Mouse (Mus musculus) kidney, embryonic 16.5 days (tissue): ENCODE data around the gene Abcb9. TPM values are rescaled to one million over a fixed set of nuclear protein-coding genes. Genes with fewer than 3 reads are reported as not detected.

ENCODE experiments used
- ATAC-seq: fragments of 200-750 bp; cut with Nextera tagmentation; 2 replicates; pipeline ENCODE4 v1.8.0; 2017; ENCODE audit warnings: moderate TSS enrichment; ENCODE audit not compliant: low FRiP score, low TSS enrichment
- H3K27ac ChIP-seq: fragments of 300-500 bp; sonication (generic); 2 replicates; pipeline ENCODE4 v1.5.1; 2014; ENCODE audit warnings: low read length
- H3K27me3 ChIP-seq: fragments of 300-500 bp; sonication (generic); 2 replicates; pipeline ENCODE4 v1.6.1; 2014; ENCODE audit warnings: low read length, control low read depth, mixed read lengths; ENCODE audit not compliant: insufficient read depth
- H3K36me3 ChIP-seq: fragments of 300-500 bp; sonication (generic); 2 replicates; pipeline ENCODE4 v1.6.1; 2014; ENCODE audit warnings: low read length, control low read depth, mixed read lengths; ENCODE audit not compliant: insufficient read depth
- H3K4me1 ChIP-seq: fragments of 300-500 bp; sonication (generic); 2 replicates; pipeline ENCODE4 v1.6.1; 2014; ENCODE audit warnings: low read length, control low read depth, mixed read lengths; ENCODE audit not compliant: insufficient read depth
- H3K4me2 ChIP-seq: fragments of 300-500 bp; sonication (generic); replicated peaks from 2 replicates; pipeline ENCODE4 v1.6.1; 2014; ENCODE audit warnings: low read depth, low read length
- H3K4me3 ChIP-seq: fragments of 300-500 bp; sonication (generic); 2 replicates; pipeline ENCODE4 v1.5.1; 2014; ENCODE audit warnings: mild to moderate bottlenecking, low read length
- H3K9ac ChIP-seq: fragments of 300-500 bp; sonication (generic); replicated peaks from 2 replicates; pipeline ENCODE4 v1.6.1; 2014; ENCODE audit warnings: low read length
- H3K9me3 ChIP-seq: fragments of 300-500 bp; sonication (generic); 2 replicates; pipeline ENCODE4 v1.6.1; 2016; ENCODE audit warnings: low read length, control low read depth
- WGBS: fragments of 180-500 bp; shearing (Covaris S2); extraction: QIAGEN DNeasy Blood & Tissue Kit; methylation state at CpG from one replicate; pipeline ENCODE4 v1.1.7; 2014; 5-methylcytosine and 5-hydroxymethylcytosine counted together
- polyA plus RNA-seq: library from polyadenylated mRNA; unstranded; fragments of >200 nt; fragmentation: Nextera tagmentation; extraction: Ambion mirVana; gene quantifications from 2 replicates; pipeline ENCODE4 v1.2.1, GENCODE M21; 2015

Gene Abcb9
- polyA plus RNA-seq, 1 experiment from 2014 or later: 2.6 TPM

DNA sequence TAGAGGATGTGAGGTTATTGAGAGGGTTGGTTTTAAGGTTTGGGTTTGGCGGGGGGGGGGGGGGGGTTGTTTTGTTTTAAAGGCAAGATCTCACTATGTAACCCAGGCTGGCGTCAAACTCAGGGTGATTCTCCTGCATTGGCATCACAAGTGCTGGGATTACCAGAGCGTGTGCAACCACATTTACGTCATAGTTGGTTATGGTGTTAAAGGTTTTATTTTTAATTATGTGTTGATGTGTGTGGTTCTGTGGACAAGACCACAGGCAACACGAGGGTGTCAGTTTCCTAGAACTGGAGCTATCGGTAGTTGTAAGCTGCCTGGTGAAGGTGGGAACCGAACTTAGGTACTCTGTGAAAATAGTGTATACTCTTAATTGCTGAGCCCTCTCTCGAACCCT lies 59.8 kb downstream of the Abcb9 start:
- H3K9ac ChIP-seq: no peak overlapping the region
- H3K27ac ChIP-seq: no peak overlapping the region
- no peaks in the 10 kb centered on the region for H3K27me3 ChIP-seq
- WGBS: 70% methylated on average over 8 of the region's 8 CpGs
- peaks cover 6% of the 10 kb centered on the region for H3K4me1 ChIP-seq
- no peak overlapping the region for H3K4me2 ChIP-seq
- no peak for ATAC-seq
- H3K36me3 ChIP-seq: no peaks in the 10 kb centered on the region
- no peaks in the 10 kb centered on the region for H3K9me3 ChIP-seq
- H3K4me3 ChIP-seq: no peak overlapping the region

DNA sequence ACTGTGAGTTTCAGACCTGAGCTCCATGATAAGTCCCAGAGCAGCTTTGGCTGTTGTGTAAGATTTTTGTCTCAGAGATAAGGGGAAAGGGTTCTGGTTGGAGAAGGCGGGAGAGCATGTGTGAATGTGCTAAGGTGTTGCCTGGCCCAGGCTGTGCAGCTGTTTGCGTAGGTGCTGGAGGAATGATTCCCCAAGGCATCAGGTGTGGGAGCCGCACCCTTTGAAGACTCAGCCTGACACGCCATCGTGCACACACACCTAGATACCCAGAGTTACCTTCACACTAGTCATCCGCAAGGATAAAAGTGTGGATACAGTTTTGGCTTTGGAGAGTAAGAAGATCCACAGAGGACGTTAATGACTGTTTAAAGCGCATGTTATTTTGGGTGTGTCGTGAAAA lies 60.2 kb downstream of the Abcb9 start:
- no peak overlapping the region for H3K4me2 ChIP-seq
- no peaks in the 10 kb centered on the region for H3K36me3 ChIP-seq
- H3K27me3 ChIP-seq: no peaks in the 10 kb centered on the region
- H3K27ac ChIP-seq: no peak overlapping the region
- WGBS: 83% methylated on average over 9 of the region's 9 CpGs
- ATAC-seq: no peak
- H3K4me3 ChIP-seq: no peak overlapping the region
- peaks cover 10% of the 10 kb centered on the region for H3K4me1 ChIP-seq
- H3K9me3 ChIP-seq: no peaks in the 10 kb centered on the region
- H3K9ac ChIP-seq: no peak overlapping the region

DNA sequence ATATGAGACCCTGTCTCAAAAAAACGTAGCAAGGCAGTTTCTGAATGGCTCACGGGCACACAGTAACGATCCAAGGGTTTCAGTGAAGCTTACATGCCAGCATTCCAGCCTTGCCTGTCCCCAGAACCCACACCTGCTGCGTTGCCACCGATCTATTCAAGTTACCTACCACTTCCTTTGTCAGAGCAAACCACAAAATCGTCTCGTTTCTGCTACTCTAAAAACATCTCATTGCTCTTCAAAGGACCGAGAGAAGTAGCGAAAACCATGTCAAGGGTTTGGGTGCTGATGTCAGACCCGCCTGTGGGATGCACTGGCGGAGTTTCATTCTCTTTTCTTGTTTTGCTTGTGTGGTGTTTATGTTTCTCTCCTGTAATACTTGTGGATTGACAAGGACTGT lies 61.1 kb downstream of the Abcb9 start:
- Histone ChIP-seq H3K9ac (no peak overlapping the region), H3K9me3 (no peaks in the 10 kb centered on the region), H3K4me3 (no peak overlapping the region), H3K27ac (no peak overlapping the region), H3K27me3 (no peaks in the 10 kb centered on the region), H3K36me3 (no peaks in the 10 kb centered on the region), H3K4me1 (peaks cover 19% of the 10 kb centered on the region), H3K4me2 (no peak overlapping the region)
- WGBS: 74% methylated on average over 11 of the region's 11 CpGs
- ATAC-seq: no peak

DNA sequence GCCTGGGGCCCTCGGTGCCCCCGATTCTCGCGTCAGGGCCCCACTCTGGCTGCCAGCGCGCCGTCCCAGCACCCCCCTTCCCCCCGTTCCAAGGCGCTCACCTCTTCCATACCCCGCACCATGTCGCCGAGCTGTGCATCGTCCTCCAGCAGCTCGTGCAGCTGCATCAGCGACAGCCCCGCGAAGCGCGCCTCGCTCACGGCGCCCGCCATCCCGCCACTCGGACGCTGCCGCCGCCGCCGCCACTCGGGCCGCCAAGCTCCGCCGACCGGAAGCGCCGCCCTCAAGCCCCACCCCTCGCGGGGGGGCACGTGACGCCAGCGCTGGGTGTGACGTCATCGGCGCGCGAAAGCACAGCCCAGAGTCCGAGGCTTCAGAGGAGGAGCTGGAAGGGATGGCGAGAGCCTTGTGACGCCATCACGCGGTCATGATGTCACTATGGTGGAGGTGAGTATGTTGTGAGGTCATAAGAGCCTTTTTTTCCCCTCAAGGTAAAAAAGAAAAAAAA lies 63.5 kb downstream of the Abcb9 start, which contains the start of gene Vps37b:
TSS of gene Vps37b (minus strand) at position 270 of the 508 bp plus-strand sequence.
- H3K27ac ChIP-seq: peak within 1 kb of the TSS; percentile 91
- peak within 1 kb of the TSS; percentile 94 for H3K9ac ChIP-seq
- H3K4me2 ChIP-seq: peak within 1 kb of the TSS; percentile 78
- H3K4me1 ChIP-seq: peaks cover 41% of the 10 kb centered on the region
- no peaks in the 10 kb centered on the region for H3K27me3 ChIP-seq
- no peaks in the 10 kb centered on the region for H3K9me3 ChIP-seq
- peak; percentile 70 for ATAC-seq
- no peaks in the 10 kb centered on the region for H3K36me3 ChIP-seq
- WGBS: under 1% methylated on average over 50 of the region's 52 CpGs
- H3K4me3 ChIP-seq: peak within 1 kb of the TSS; percentile 83

DNA sequence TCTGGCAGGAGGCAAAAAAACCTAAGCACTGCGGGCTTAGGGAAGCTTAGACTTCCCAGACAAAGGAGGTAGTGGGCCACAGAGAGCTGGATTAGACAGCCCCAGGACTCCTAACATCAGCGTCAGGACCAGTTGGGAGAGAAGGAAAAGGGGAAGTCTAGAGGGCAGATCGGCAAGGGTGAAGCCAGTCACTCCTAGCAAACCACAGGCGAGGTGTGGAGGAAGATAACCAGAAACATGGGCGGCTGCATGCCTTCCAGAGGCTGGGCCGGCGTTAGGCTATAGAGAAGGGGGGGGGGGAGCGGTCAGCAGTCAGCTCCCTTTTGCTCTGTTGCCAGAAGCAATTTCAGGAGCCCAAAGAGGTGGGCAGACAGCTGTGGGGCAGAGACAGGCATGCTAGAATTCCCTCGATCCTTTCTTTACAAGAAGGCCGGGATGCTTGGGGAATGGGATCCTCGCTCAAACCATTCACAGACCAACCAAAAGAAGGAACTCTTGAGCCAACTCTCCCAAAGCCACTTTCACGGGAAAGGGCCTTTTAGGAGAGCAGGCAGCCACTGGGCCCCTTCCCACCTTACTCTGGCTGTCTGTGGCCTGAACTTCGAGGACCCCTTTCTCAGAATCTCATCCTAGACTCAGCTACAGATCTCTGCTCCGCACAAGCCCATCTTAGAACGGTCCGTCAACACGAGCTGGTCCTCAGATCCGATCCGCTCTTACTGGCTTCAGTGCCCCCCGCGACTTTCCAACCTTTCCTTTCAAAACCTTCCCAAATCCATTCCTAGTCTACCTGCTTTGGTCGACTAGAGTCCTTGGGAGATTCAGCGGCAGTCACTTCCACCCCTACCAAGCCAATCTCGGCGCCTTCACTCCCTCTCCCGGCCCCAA lies 64.3 kb downstream of the Abcb9 start:
- peak overlapping the region; percentile 91 for H3K27ac ChIP-seq
- ATAC-seq: peak; percentile 10; the same call in 1 of the 2 replicates

DNA sequence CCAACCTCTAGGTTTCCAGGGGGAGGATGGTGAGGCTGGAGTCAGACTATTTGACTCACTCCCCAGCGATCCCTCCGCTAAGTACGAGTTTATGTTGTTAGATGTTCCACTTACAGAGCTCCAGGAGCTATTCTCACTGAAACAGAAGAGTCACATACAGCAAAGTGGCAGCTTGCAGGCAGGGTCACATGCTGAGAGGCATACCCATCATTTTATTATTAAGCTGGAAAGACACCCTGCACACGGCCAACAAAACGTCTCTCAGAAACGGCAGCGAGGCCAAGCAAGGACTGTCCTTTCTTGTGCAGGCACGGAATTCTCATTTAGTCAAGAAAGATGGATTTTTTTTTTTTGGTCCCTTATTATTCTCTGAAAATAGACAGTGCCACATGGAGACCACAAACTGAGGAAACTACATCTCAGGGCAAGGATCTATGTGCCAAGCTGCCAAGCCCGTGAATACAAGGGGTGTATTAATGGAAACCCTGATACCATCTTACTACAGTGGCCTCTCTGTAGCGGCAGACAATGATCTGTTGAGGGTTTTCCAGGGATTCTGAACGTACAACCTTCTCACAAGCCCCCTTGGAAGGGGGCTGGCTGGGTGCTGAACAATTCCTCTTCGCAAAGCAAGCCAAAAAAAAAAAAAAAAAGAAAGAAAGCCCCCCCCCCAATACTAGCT lies 65.1 kb downstream of the Abcb9 start:
- H3K27ac ChIP-seq: no peak overlapping the region; the same call in 1 of the 2 replicates
- H3K27me3 ChIP-seq: no peaks in the 10 kb centered on the region
- peak overlapping the region; percentile 94 for H3K9ac ChIP-seq
- H3K9me3 ChIP-seq: no peaks in the 10 kb centered on the region
- 47% methylated on average over 12 of the region's 12 CpGs for WGBS
- H3K4me2 ChIP-seq: peak overlapping the region; percentile 78
- ATAC-seq: no peak
- H3K4me3 ChIP-seq: peak overlapping the region; percentile 83
- no peaks in the 10 kb centered on the region for H3K36me3 ChIP-seq
- peaks cover 55% of the 10 kb centered on the region for H3K4me1 ChIP-seq

More for the DNA sequence above, 64.3 kb downstream of the Abcb9 start:
- Histone ChIP-seq H3K27me3 (no peaks in the 10 kb centered on the region), H3K9me3 (no peaks in the 10 kb centered on the region), H3K4me2 (peak overlapping the region; percentile 78), H3K9ac (peak overlapping the region; percentile 94), H3K4me3 (peak overlapping the region; percentile 83), H3K4me1 (peaks cover 47% of the 10 kb centered on the region), H3K36me3 (no peaks in the 10 kb centered on the region)
- WGBS: 1% methylated on average over 25 of the region's 26 CpGs

DNA sequence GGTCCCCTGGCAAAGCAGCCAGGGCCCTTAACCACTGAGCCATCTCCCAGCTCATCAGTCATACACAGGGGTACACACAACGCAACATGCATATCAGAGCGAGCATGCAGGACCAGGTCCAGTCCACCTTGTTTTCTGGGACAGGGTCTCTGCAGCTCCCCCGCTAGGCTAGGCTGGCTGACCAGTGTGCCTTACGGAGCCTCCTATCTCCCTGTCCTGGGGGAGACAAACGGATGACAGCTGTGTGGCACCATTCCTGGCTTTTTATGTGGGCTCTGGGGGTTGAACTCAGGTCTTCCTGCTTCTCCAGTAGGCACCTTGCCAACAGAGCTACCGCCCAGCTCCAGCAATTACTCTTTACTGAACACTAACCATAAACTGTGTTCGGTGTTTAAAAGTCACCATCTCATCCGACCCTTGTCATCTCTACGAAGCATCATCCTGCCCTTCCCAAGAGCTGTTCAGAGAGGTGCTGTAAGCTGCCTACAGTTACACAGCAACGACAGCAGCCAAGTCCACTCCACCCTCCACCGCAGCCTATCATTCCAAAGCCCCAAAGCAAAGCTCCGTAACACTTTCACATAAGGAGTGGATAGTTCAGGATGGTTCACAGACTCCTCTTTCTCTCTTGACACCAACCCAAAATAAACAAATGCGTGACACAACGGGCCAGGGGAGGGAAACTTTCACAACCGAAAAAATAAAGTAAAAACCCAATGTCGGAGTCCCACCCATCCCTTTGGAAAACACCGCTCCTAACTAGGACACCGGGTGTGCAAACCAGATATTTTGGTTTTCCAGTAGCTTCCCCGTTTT lies 66.2 kb downstream of the Abcb9 start:
- Histone ChIP-seq H3K4me3 (no peak overlapping the region), H3K36me3 (no peaks in the 10 kb centered on the region), H3K4me2 (peak overlapping the region; percentile 78; the same call in 1 of the 2 replicates), H3K27ac (no peak overlapping the region), H3K9me3 (no peaks in the 10 kb centered on the region), H3K9ac (no peak overlapping the region), H3K27me3 (no peaks in the 10 kb centered on the region), H3K4me1 (peaks cover 64% of the 10 kb centered on the region)
- no peak for ATAC-seq
- WGBS: 72% methylated on average over 19 of the region's 19 CpGs

DNA sequence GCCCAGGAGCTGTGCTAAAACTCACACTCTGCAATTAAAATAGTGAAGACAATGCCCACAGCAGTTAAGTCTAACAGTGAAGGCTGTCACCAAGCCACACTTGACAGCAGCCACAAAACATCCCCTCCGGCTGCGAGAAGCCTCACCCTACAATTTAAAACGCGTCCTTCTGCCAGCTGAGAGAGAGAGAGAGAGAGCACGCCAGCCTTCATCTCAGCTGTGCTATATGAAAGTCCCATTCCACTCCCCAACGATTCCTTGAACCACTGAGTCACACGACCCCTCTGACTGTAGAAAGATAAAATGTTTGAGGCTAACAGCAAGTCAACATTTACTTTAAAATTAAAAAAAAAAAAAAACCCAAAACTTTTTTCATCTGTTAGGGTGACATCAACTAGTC lies 66.9 kb downstream of the Abcb9 start:
- H3K9ac ChIP-seq: no peak overlapping the region
- peaks cover 64% of the 10 kb centered on the region for H3K4me1 ChIP-seq
- whole genome bisulfite sequencing: 78% methylated on average over 7 of the region's 7 CpGs
- ATAC-seq: no peak
- H3K36me3 ChIP-seq: no peaks in the 10 kb centered on the region
- H3K4me3 ChIP-seq: no peak overlapping the region
- H3K4me2 ChIP-seq: no peak overlapping the region
- no peaks in the 10 kb centered on the region for H3K9me3 ChIP-seq
- no peak overlapping the region; the same call in 1 of the 2 replicates for H3K27ac ChIP-seq
- no peaks in the 10 kb centered on the region for H3K27me3 ChIP-seq

DNA sequence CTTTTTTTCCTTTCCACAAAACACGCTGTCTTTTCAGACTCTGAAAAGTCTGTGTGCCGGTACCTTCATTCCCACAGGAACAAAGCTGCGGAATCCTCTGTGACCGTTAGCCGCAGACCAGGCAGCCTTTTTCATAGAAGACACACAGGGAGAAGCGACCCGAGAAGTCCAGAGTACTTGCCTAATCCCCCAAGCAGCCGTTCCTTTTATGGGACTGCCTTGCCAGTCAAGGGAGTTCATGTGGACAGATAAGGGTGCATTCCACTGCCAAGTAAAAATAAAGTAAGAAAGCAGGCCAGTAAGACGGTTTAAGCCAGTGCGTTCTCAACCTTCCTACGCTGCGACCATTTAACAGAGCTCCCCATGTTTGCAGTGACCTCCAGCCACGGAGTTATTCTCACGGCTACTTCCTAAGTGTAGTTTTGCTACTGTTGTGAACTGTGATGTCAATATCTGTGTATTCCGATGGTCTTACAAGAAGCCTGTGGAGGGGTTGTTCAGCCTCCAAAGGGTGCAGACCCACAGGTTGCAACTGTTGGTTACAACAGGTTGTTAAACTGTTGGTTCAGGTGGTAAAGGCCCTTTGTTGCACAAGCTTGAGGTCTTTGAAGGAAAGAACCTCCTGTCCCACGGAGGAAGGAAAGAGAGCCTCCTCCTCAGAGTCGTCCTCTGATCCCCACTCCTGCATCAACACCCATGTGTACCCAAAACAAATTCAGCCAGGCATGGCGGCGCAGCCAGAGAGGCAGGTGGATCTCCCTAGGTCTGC lies 67.7 kb downstream of the Abcb9 start:
- Histone ChIP-seq H3K27ac (peak overlapping the region; percentile 19; the same call in 1 of the 2 replicates), H3K36me3 (no peaks in the 10 kb centered on the region), H3K27me3 (no peaks in the 10 kb centered on the region), H3K4me1 (peaks cover 64% of the 10 kb centered on the region), H3K9ac (no peak overlapping the region; the same call in 1 of the 2 replicates), H3K4me2 (no peak overlapping the region), H3K4me3 (no peak overlapping the region), H3K9me3 (no peaks in the 10 kb centered on the region)
- WGBS: 63% methylated on average over 19 of the region's 19 CpGs
- ATAC-seq: no peak
